Mouse (Mus musculus): ENCODE data around the gene Zfp963.

DNA sequence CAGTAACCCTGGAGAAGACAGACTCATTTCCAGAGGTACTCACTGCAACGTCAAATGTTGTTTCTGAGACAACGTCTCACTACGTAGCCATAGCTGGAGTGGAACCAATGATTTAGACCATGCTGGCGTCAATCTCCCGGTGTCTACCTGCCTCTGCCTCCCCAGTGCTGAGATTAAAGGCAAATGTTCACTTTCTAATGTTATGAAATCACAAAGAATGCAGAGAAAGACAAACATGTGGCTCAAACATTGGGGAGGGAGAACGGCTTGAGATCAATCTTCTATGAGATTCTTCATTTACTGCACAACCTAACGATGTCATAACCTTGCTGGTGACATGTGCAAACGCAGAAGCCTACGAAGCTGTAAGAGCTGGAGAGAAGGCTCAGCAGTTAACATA is 21.5 kb upstream of the Zfp963 start:
- TF ChIP-seq CTCF (IDR thresholded peaks at IDR 0.05; ENCODE audit: control insufficient read depth, insufficient read depth, insufficient replicate concordance, low read depth, low read length) (no peak), POLR2A (IDR thresholded peaks at IDR 0.05; ENCODE audit: control insufficient read depth, low read depth, low read length) (no peak)

Measured in testis, adult 2 months (tissue).